In genomic region chr13:39347761-39348160, GRCm38 (mm10) we compare ENCODE assay signal across 18 mouse cellular contexts.
DNase-seq lines count a peak whose midpoint lies in the region; ATAC-seq lines count a peak whose summit lies in the region.
"Had no signal": no experiment of that assay in that cellular context is flagged by ENCODE, and none has a peak within 500 bp of the region (broad histone marks: within the 10 kb centered on the region; RNA-seq: fewer than 3 reads in every experiment).

No protein-coding gene starts in this region.

- ATAC-seq in cerebellum, adult (ENCODE audit: insufficient number of reproducible peaks, low FRiP score, low TSS enrichment): peak; percentile 59
- ATAC-seq: forebrain, embryonic 16.5 days; lung, postnatal 0 days; midbrain, embryonic 16.5 days had no signal

- DNase-seq in cerebellum, postnatal 4 days (ENCODE audit: low spot score in 2 of 2): no peak
- DNase-seq in right cerebral cortex, postnatal 10 days (ENCODE audit: low spot score in 2 of 2): peak; percentile 22 to 36
- no peak for DNase-seq in right cerebral cortex, postnatal 25 days
- peak; percentile 52 to 59 for DNase-seq in cerebellum, postnatal 14 days
- DNase-seq in kidney, adult 11 months: no peak
- no peak for DNase-seq in layer of hippocampus, adult 11-12 months (ENCODE audit: low spot score)
- DNase-seq in adipocyte (ENCODE audit: low spot score): no peak
- DNase-seq: adrenal gland, postnatal 25 days; gastrocnemius, postnatal 36 days; heart, adult 2 months; heart, postnatal 14 days; kidney, adult 2 months; kidney, postnatal 10 days; thymus, postnatal 14 days had no signal

Comparison
In these comparisons a context has a peak if more than half of its experiments do, and no peak if none do; other contexts are left out.
1. DNase-seq: peak in right cerebral cortex, postnatal 10 days (2 of 2) and cerebellum, postnatal 14 days (2 of 2); none in cerebellum, postnatal 4 days (0 of 2), right cerebral cortex, postnatal 25 days (single experiment), kidney, adult 11 months (single experiment), layer of hippocampus, adult 11-12 months (single experiment) and adipocyte (single experiment).